Mouse (Mus musculus): ENCODE measurements around the gene Lgr4. TPM values are rescaled to one million over a fixed set of nuclear protein-coding genes. Genes with fewer than 3 reads are reported as not detected.

The Lgr4 gene
- polyA plus RNA-seq, 1 experiment, result 3.8 TPM

- Histone ChIP-seq H3K4me2 (ENCODE audit: low read depth) (no peak overlapping the region), H3K4me3 (no peak overlapping the region), H3ac (ENCODE audit: control insufficient read depth, insufficient read length) (no peak overlapping the region), H3K27me3 (ENCODE audit: control insufficient read depth, insufficient read depth, insufficient read length) (no peaks in the 10 kb centered on the region), H3K79me2 (ENCODE audit: control insufficient read depth, insufficient read depth) (no peaks in the 10 kb centered on the region), H3K36me3 (ENCODE audit: control insufficient read depth, insufficient read depth) (no peaks in the 10 kb centered on the region)
- no peak for TF ChIP-seq USF1 (IDR thresholded peaks at IDR 0.05; ENCODE audit: low read depth)
- TF ChIP-seq POLR2AphosphoS2 (IDR thresholded peaks at IDR 0.05; ENCODE audit: insufficient read length, low read depth), result no peak
- no peak for TF ChIP-seq REST (IDR thresholded peaks at IDR 0.05; ENCODE audit: insufficient read depth, insufficient read length)
- no peak for TF ChIP-seq CEBPB (IDR thresholded peaks at IDR 0.05; ENCODE audit: insufficient read depth, poor library complexity, severe bottlenecking)
- no peak for TF ChIP-seq TCF12 (IDR thresholded peaks at IDR 0.05; ENCODE audit: insufficient read depth, poor library complexity, severe bottlenecking)
- TF ChIP-seq E2F4 (IDR thresholded peaks at IDR 0.05; ENCODE audit: insufficient read depth), result no peak
- TF ChIP-seq POLR2A (IDR thresholded peaks at IDR 0.05; ENCODE audit: insufficient read length, low read depth), result no peak
- no peak for TF ChIP-seq MYOD1 (IDR thresholded peaks at IDR 0.05; ENCODE audit: control insufficient read depth in 1 of 3, insufficient read length in 2 of 3, low read depth in 2 of 3)
- TF ChIP-seq MYOG (IDR thresholded peaks at IDR 0.05; ENCODE audit: control insufficient read depth in 1 of 3, insufficient read depth in 1 of 3, insufficient read length in 2 of 3, low read depth in 2 of 3), result no peak
- TF ChIP-seq SRF (IDR thresholded peaks at IDR 0.05; ENCODE audit: control insufficient read depth, insufficient read length, low read depth), result no peak
- no peak for TF ChIP-seq TCF3 (IDR thresholded peaks at IDR 0.05; ENCODE audit: insufficient read length, low read depth)
- no peak for TF ChIP-seq MAX (IDR thresholded peaks at IDR 0.05; ENCODE audit: low read depth)
These were observed 4.7 kb upstream of the Lgr4 start for GRCm38 (mm10) chr2:109912766-109913165.

GRCm38 (mm10) chr2:109913241-109913640, 4.2 kb upstream of the Lgr4 start:
- Histone ChIP-seq H3K4me2 (ENCODE audit: low read depth) (no peak overlapping the region), H3K4me3 (no peak overlapping the region), H3ac (ENCODE audit: control insufficient read depth, insufficient read length) (no peak overlapping the region), H3K27me3 (ENCODE audit: control insufficient read depth, insufficient read depth, insufficient read length) (no peaks in the 10 kb centered on the region), H3K79me2 (ENCODE audit: control insufficient read depth, insufficient read depth) (peaks cover under 1% of the 10 kb centered on the region), H3K36me3 (ENCODE audit: control insufficient read depth, insufficient read depth) (no peaks in the 10 kb centered on the region)
- TF ChIP-seq MYOG (IDR thresholded peaks at IDR 0.05; ENCODE audit: control insufficient read depth in 1 of 3, insufficient read depth in 1 of 3, insufficient read length in 2 of 3, low read depth in 2 of 3) (no peak), POLR2AphosphoS2 (IDR thresholded peaks at IDR 0.05; ENCODE audit: insufficient read length, low read depth) (no peak), TCF12 (IDR thresholded peaks at IDR 0.05; ENCODE audit: insufficient read depth, poor library complexity, severe bottlenecking) (no peak), SRF (IDR thresholded peaks at IDR 0.05; ENCODE audit: control insufficient read depth, insufficient read length, low read depth) (no peak), MYOD1 (IDR thresholded peaks at IDR 0.05; ENCODE audit: control insufficient read depth in 1 of 3, insufficient read length in 2 of 3, low read depth in 2 of 3) (no peak), POLR2A (IDR thresholded peaks at IDR 0.05; ENCODE audit: insufficient read length, low read depth) (no peak), MAX (IDR thresholded peaks at IDR 0.05; ENCODE audit: low read depth) (no peak), USF1 (IDR thresholded peaks at IDR 0.05; ENCODE audit: low read depth) (no peak), E2F4 (IDR thresholded peaks at IDR 0.05; ENCODE audit: insufficient read depth) (no peak), CEBPB (IDR thresholded peaks at IDR 0.05; ENCODE audit: insufficient read depth, poor library complexity, severe bottlenecking) (no peak), TCF3 (IDR thresholded peaks at IDR 0.05; ENCODE audit: insufficient read length, low read depth) (no peak), REST (IDR thresholded peaks at IDR 0.05; ENCODE audit: insufficient read depth, insufficient read length) (no peak)

- H3K4me2 ChIP-seq (ENCODE audit: low read depth), result no peak overlapping the region
- no peak overlapping the region for H3ac ChIP-seq (ENCODE audit: control insufficient read depth, insufficient read length)
- H3K36me3 ChIP-seq (ENCODE audit: control insufficient read depth, insufficient read depth), result no peaks in the 10 kb centered on the region
- H3K4me3 ChIP-seq, result no peak overlapping the region
- TF ChIP-seq MYOG (IDR thresholded peaks at IDR 0.05; ENCODE audit: control insufficient read depth in 1 of 3, insufficient read depth in 1 of 3, insufficient read length in 2 of 3, low read depth in 2 of 3) (no peak), CEBPB (IDR thresholded peaks at IDR 0.05; ENCODE audit: insufficient read depth, poor library complexity, severe bottlenecking) (no peak), MYOD1 (IDR thresholded peaks at IDR 0.05; ENCODE audit: control insufficient read depth in 1 of 3, insufficient read length in 2 of 3, low read depth in 2 of 3) (no peak), TCF12 (IDR thresholded peaks at IDR 0.05; ENCODE audit: insufficient read depth, poor library complexity, severe bottlenecking) (no peak), E2F4 (IDR thresholded peaks at IDR 0.05; ENCODE audit: insufficient read depth) (no peak), USF1 (IDR thresholded peaks at IDR 0.05; ENCODE audit: low read depth) (no peak), POLR2A (IDR thresholded peaks at IDR 0.05; ENCODE audit: insufficient read length, low read depth) (no peak), SRF (IDR thresholded peaks at IDR 0.05; ENCODE audit: control insufficient read depth, insufficient read length, low read depth) (no peak), MAX (IDR thresholded peaks at IDR 0.05; ENCODE audit: low read depth) (no peak), POLR2AphosphoS2 (IDR thresholded peaks at IDR 0.05; ENCODE audit: insufficient read length, low read depth) (no peak), TCF3 (IDR thresholded peaks at IDR 0.05; ENCODE audit: insufficient read length, low read depth) (no peak), REST (IDR thresholded peaks at IDR 0.05; ENCODE audit: insufficient read depth, insufficient read length) (no peak)
- no peaks in the 10 kb centered on the region for H3K27me3 ChIP-seq (ENCODE audit: control insufficient read depth, insufficient read depth, insufficient read length)
- peaks cover 14% of the 10 kb centered on the region for H3K79me2 ChIP-seq (ENCODE audit: control insufficient read depth, insufficient read depth)
These were observed 2.8 kb upstream of the Lgr4 start for GRCm38 (mm10) chr2:109914601-109915000.

GRCm38 (mm10) chr2:109916782-109917495, 508 bp upstream of the Lgr4 start:
- TF ChIP-seq E2F4 (IDR thresholded peaks at IDR 0.05; ENCODE audit: insufficient read depth), result no peak
- no peak for TF ChIP-seq CEBPB (IDR thresholded peaks at IDR 0.05; ENCODE audit: insufficient read depth, poor library complexity, severe bottlenecking)
- no peak for TF ChIP-seq TCF12 (IDR thresholded peaks at IDR 0.05; ENCODE audit: insufficient read depth, poor library complexity, severe bottlenecking)
- no peak for TF ChIP-seq MYOG (IDR thresholded peaks at IDR 0.05; ENCODE audit: control insufficient read depth in 1 of 3, insufficient read depth in 1 of 3, insufficient read length in 2 of 3, low read depth in 2 of 3)
- TF ChIP-seq SRF (IDR thresholded peaks at IDR 0.05; ENCODE audit: control insufficient read depth, insufficient read length, low read depth), result no peak
- TF ChIP-seq TCF3 (IDR thresholded peaks at IDR 0.05; ENCODE audit: insufficient read length, low read depth), result no peak
- no peak for TF ChIP-seq REST (IDR thresholded peaks at IDR 0.05; ENCODE audit: insufficient read depth, insufficient read length)
- TF ChIP-seq POLR2A (IDR thresholded peaks at IDR 0.05; ENCODE audit: insufficient read length, low read depth), result no peak
- no peak for TF ChIP-seq MAX (IDR thresholded peaks at IDR 0.05; ENCODE audit: low read depth)
- TF ChIP-seq MYOD1 (IDR thresholded peaks at IDR 0.05; ENCODE audit: control insufficient read depth in 1 of 3, insufficient read length in 2 of 3, low read depth in 2 of 3), result no peak
- TF ChIP-seq USF1 (IDR thresholded peaks at IDR 0.05; ENCODE audit: low read depth), result no peak
- TF ChIP-seq POLR2AphosphoS2 (IDR thresholded peaks at IDR 0.05; ENCODE audit: insufficient read length, low read depth), result no peak
- H3K4me2 ChIP-seq (ENCODE audit: low read depth), result peak overlapping the region; percentile 81
- peak overlapping the region; percentile 47 for H3K4me3 ChIP-seq
- no peaks in the 10 kb centered on the region for H3K36me3 ChIP-seq (ENCODE audit: control insufficient read depth, insufficient read depth)
- no peaks in the 10 kb centered on the region for H3K27me3 ChIP-seq (ENCODE audit: control insufficient read depth, insufficient read depth, insufficient read length)
- peak overlapping the region; percentile 61 for H3ac ChIP-seq (ENCODE audit: control insufficient read depth, insufficient read length)
- peaks cover 38% of the 10 kb centered on the region for H3K79me2 ChIP-seq (ENCODE audit: control insufficient read depth, insufficient read depth)
